Mouse (Mus musculus): ENCODE results near the gene Myo5a. TPM values are rescaled to one million over a fixed set of nuclear protein-coding genes. Genes with fewer than 3 reads are reported as not detected.
A peak's percentile ranks its signal among the peaks of the same experiment; 100 is the strongest.
"Not testable (repeated sequence)": the region's sequence is repeated elsewhere in the genome, so short reads cannot be mapped to it uniquely, and the experiment has no call there.

The Myo5a gene
- polyA plus RNA-seq, 1 experiment from 2014 or later: 13.1 TPM

DNA sequence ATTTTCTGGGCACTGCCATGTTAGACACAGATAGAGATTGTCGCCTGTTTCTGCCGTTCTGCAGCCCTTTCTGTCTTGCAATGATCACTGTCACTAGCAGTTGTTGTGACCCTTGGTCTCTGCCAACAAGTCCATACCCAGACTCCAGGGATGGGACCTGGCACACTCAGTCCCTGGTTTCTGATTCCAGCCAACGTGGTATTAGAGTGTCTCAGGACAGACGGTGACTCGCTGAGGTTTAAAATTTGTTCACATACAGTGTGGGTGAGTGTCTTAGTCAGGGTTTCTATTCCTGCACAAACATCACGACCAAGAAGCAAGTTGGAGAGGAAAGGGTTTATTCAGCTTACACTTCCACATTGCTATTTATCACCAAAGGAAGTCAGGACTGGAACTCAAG is 182.3 kb downstream of the Myo5a start:
- not testable (repeated sequence) for H3K4me2 ChIP-seq (ENCODE audit: low read length); H3K36me3 ChIP-seq (ENCODE audit: control insufficient read depth, insufficient read depth, low read length); DNase-seq (ENCODE audit: low spot score); ATAC-seq (replicated peaks; ENCODE audit: low FRiP score, low TSS enrichment, low read depth); H3K4me3 ChIP-seq (ENCODE audit: low read depth, low read length); H3K27me3 ChIP-seq (replicated peaks; ENCODE audit: control insufficient read depth, insufficient read depth, low read length); H3K9ac ChIP-seq (ENCODE audit: low read length); H3K27ac ChIP-seq (ENCODE audit: low read depth); H3K4me1 ChIP-seq (replicated peaks; ENCODE audit: control insufficient read depth, insufficient read depth, low read length); H3K9me3 ChIP-seq (ENCODE audit: control insufficient read depth, low read length)
- WGBS: 69% methylated on average over 6 of the region's 6 CpGs

DNA sequence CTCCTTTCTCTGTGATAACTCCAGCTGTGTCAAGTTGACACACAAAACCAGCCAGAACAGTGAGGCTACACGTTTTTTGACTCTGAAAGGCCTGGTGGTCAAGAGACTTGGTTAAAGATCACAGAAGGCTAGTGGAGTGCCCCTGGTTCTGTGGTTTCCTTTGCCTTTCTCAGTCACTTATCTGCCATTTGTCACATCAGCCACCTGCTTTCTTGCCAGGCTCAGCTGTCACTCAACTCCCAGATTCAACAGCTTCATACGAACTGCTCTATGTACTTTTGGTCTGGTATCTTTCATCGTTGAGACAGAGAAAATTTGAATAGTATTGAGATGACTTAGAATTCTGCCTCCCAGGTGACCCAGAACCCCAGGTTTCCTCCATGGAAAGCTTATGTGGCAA is 183.0 kb downstream of the Myo5a start:
- ATAC-seq (replicated peaks; ENCODE audit: low FRiP score, low TSS enrichment, low read depth) (no peak), DNase-seq (ENCODE audit: low spot score) (no peak)
- no peaks in the 10 kb centered on the region for H3K4me1 ChIP-seq (replicated peaks; ENCODE audit: control insufficient read depth, insufficient read depth, low read length)
- WGBS: 52% methylated on average over 3 of the region's 3 CpGs
- no peaks in the 10 kb centered on the region for H3K36me3 ChIP-seq (ENCODE audit: control insufficient read depth, insufficient read depth, low read length)
- no peak overlapping the region for H3K27ac ChIP-seq (ENCODE audit: low read depth)
- H3K4me2 ChIP-seq (ENCODE audit: low read length): no peak overlapping the region
- H3K27me3 ChIP-seq (replicated peaks; ENCODE audit: control insufficient read depth, insufficient read depth, low read length): no peaks in the 10 kb centered on the region
- no peak overlapping the region for H3K9ac ChIP-seq (ENCODE audit: low read length)
- no peak overlapping the region for H3K4me3 ChIP-seq (ENCODE audit: low read depth, low read length)
- no peaks in the 10 kb centered on the region for H3K9me3 ChIP-seq (ENCODE audit: control insufficient read depth, low read length)

DNA sequence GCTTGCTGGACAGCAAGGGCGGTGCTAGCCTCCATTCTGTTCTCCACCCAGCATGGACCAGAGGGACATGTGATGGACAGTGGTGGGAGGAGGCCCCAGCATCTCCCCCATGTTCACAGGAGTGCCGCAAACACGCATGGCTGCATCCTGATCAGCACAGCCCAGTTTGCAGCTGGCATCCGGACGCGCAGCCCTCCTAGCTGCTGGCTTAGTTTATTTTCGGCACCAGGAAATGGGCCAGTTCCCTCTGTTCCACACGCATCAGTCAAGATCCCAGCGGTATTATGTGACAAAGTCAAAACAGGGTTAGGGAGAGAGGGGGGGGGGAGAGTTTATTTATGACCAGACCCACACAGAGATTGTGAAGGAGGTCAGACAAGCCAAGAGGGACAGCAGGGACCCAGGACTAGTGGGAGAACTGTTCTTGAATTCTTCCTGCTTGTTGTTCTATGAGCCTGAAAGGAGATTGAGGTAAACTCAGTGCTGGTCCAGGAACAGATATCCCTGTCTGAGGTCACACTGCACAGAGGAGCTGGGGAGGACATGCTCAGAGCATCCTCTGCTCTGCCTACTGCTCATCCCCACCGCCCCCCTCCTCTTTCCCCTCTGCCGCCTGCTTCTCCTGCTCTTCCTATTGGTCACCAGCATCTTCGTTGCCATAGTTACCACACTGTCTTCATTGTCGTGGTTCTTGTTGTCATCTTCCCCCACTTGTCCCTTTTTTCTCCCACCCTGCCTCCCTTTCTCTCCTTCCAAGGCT is 183.6 kb downstream of the Myo5a start:
- DNase-seq (ENCODE audit: low spot score): no peak
- 58% methylated on average over 13 of the region's 13 CpGs for WGBS
- Histone ChIP-seq H3K4me2 (ENCODE audit: low read length) (no peak overlapping the region), H3K9ac (ENCODE audit: low read length) (no peak overlapping the region), H3K36me3 (ENCODE audit: control insufficient read depth, insufficient read depth, low read length) (no peaks in the 10 kb centered on the region), H3K4me3 (ENCODE audit: low read depth, low read length) (no peak overlapping the region), H3K9me3 (ENCODE audit: control insufficient read depth, low read length) (no peaks in the 10 kb centered on the region), H3K27ac (ENCODE audit: low read depth) (no peak overlapping the region), H3K27me3 (replicated peaks; ENCODE audit: control insufficient read depth, insufficient read depth, low read length) (no peaks in the 10 kb centered on the region), H3K4me1 (replicated peaks; ENCODE audit: control insufficient read depth, insufficient read depth, low read length) (no peaks in the 10 kb centered on the region)
- no peak for ATAC-seq (replicated peaks; ENCODE audit: low FRiP score, low TSS enrichment, low read depth)

DNA sequence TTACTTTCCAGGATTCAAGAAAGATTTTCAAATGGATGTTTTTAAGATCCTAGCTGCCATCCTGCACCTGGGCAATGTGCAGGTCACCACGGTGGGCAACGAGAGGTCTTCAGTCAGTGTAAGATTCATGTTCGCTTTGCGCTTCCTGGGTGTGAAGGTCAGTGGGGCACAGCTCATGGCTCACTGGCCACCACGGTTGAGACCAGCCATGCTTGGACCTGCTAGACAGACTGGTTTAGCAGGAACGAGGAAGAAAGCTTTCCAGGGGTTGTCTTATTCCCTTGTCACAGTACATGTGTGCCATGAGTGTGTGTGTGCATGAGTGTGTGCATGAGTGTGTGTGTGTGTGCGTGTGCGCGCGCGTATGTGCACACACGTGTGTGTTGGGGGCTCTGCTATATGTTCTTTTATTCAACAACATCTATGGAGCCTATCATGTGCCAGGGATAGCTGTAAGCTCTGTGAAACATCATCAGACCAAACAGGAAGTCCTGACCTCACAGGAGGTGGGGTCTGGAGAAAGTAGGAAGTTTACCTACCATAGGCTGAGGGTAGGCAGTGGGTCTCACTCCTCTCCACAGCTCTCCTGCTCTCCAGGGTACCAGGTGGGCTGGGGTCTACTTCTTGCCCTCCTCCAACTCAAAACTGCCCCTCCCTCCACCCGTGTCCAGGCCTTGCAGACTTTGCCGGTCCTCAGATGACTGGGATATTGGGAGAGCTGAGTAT is 185.2 kb downstream of the Myo5a start:
- no peak overlapping the region for H3K4me2 ChIP-seq (ENCODE audit: low read length)
- 0 out of 2 replicates have a peak, but pooled peaks cover 2% of the 10 kb centered on the region for H3K4me1 ChIP-seq (replicated peaks; ENCODE audit: control insufficient read depth, insufficient read depth, low read length)
- no peaks in the 10 kb centered on the region for H3K36me3 ChIP-seq (ENCODE audit: control insufficient read depth, insufficient read depth, low read length)
- no peak overlapping the region for H3K4me3 ChIP-seq (ENCODE audit: low read depth, low read length)
- no peak overlapping the region for H3K9ac ChIP-seq (ENCODE audit: low read length)
- no peaks in the 10 kb centered on the region for H3K27me3 ChIP-seq (replicated peaks; ENCODE audit: control insufficient read depth, insufficient read depth, low read length)
- H3K9me3 ChIP-seq (ENCODE audit: control insufficient read depth, low read length): no peaks in the 10 kb centered on the region
- WGBS: 85% methylated on average over 14 of the region's 14 CpGs
- no peak for DNase-seq (ENCODE audit: low spot score)
- ATAC-seq (replicated peaks; ENCODE audit: low FRiP score, low TSS enrichment, low read depth): no peak
- H3K27ac ChIP-seq (ENCODE audit: low read depth): no peak overlapping the region

- no peak overlapping the region for H3K4me3 ChIP-seq (ENCODE audit: low read depth, low read length)
- 60% methylated on average over 4 of the region's 4 CpGs for WGBS
- no peak for DNase-seq (ENCODE audit: low spot score)
- 0 out of 2 replicates have a peak, but pooled peaks have one; percentile 26 for ATAC-seq (replicated peaks; ENCODE audit: low FRiP score, low TSS enrichment, low read depth)
- H3K4me1 ChIP-seq (replicated peaks; ENCODE audit: control insufficient read depth, insufficient read depth, low read length): 0 out of 2 replicates have a peak, but pooled peaks cover 5% of the 10 kb centered on the region
- no peaks in the 10 kb centered on the region for H3K36me3 ChIP-seq (ENCODE audit: control insufficient read depth, insufficient read depth, low read length)
- H3K9me3 ChIP-seq (ENCODE audit: control insufficient read depth, low read length): no peaks in the 10 kb centered on the region
- H3K27ac ChIP-seq (ENCODE audit: low read depth): no peak overlapping the region
- no peaks in the 10 kb centered on the region for H3K27me3 ChIP-seq (replicated peaks; ENCODE audit: control insufficient read depth, insufficient read depth, low read length)
- no peak overlapping the region for H3K9ac ChIP-seq (ENCODE audit: low read length)
- no peak overlapping the region for H3K4me2 ChIP-seq (ENCODE audit: low read length)
Measured at GRCm38 (mm10) chr9:75258792-75259191, 188.0 kb downstream of the Myo5a start.

- no peak overlapping the region for H3K9ac ChIP-seq (ENCODE audit: low read length)
- ATAC-seq (replicated peaks; ENCODE audit: low FRiP score, low TSS enrichment, low read depth): no peak
- no peak for DNase-seq (ENCODE audit: low spot score)
- no peaks in the 10 kb centered on the region for H3K36me3 ChIP-seq (ENCODE audit: control insufficient read depth, insufficient read depth, low read length)
- no peak overlapping the region for H3K4me3 ChIP-seq (ENCODE audit: low read depth, low read length)
- WGBS: 83% methylated on average over 4 of the region's 4 CpGs
- H3K4me2 ChIP-seq (ENCODE audit: low read length): no peak overlapping the region
- H3K9me3 ChIP-seq (ENCODE audit: control insufficient read depth, low read length): no peaks in the 10 kb centered on the region
- no peaks in the 10 kb centered on the region for H3K27me3 ChIP-seq (replicated peaks; ENCODE audit: control insufficient read depth, insufficient read depth, low read length)
- H3K4me1 ChIP-seq (replicated peaks; ENCODE audit: control insufficient read depth, insufficient read depth, low read length): 0 out of 2 replicates have a peak, but pooled peaks cover 5% of the 10 kb centered on the region
- no peak overlapping the region for H3K27ac ChIP-seq (ENCODE audit: low read depth)
Measured at GRCm38 (mm10) chr9:75259656-75260055, 188.8 kb downstream of the Myo5a start.

- no peak overlapping the region for H3K9ac ChIP-seq (ENCODE audit: low read length)
- H3K4me1 ChIP-seq (replicated peaks; ENCODE audit: control insufficient read depth, insufficient read depth, low read length): 0 out of 2 replicates have a peak, but pooled peaks cover 5% of the 10 kb centered on the region
- no peaks in the 10 kb centered on the region for H3K36me3 ChIP-seq (ENCODE audit: control insufficient read depth, insufficient read depth, low read length)
- H3K27me3 ChIP-seq (replicated peaks; ENCODE audit: control insufficient read depth, insufficient read depth, low read length): no peaks in the 10 kb centered on the region
- DNase-seq (ENCODE audit: low spot score) (no peak), ATAC-seq (replicated peaks; ENCODE audit: low FRiP score, low TSS enrichment, low read depth) (no peak)
- H3K4me3 ChIP-seq (ENCODE audit: low read depth, low read length): no peak overlapping the region
- H3K9me3 ChIP-seq (ENCODE audit: control insufficient read depth, low read length): no peaks in the 10 kb centered on the region
- H3K4me2 ChIP-seq (ENCODE audit: low read length): no peak overlapping the region
- WGBS: 19% methylated on average over 8 of the region's 8 CpGs
- H3K27ac ChIP-seq (ENCODE audit: low read depth): no peak overlapping the region
Measured at GRCm38 (mm10) chr9:75261332-75261872, 190.6 kb downstream of the Myo5a start.

GRCm38 (mm10) chr9:75262235-75262826 is 191.5 kb downstream of the Myo5a start:
- Histone ChIP-seq H3K4me2 (ENCODE audit: low read length) (no peak overlapping the region), H3K4me1 (replicated peaks; ENCODE audit: control insufficient read depth, insufficient read depth, low read length) (0 out of 2 replicates have a peak, but pooled peaks cover 5% of the 10 kb centered on the region), H3K27me3 (replicated peaks; ENCODE audit: control insufficient read depth, insufficient read depth, low read length) (no peaks in the 10 kb centered on the region), H3K4me3 (ENCODE audit: low read depth, low read length) (no peak overlapping the region), H3K27ac (ENCODE audit: low read depth) (no peak overlapping the region), H3K36me3 (ENCODE audit: control insufficient read depth, insufficient read depth, low read length) (no peaks in the 10 kb centered on the region), H3K9me3 (ENCODE audit: control insufficient read depth, low read length) (no peaks in the 10 kb centered on the region), H3K9ac (ENCODE audit: low read length) (no peak overlapping the region)
- 67% methylated on average over 8 of the region's 8 CpGs for WGBS
- DNase-seq (ENCODE audit: low spot score) (no peak), ATAC-seq (replicated peaks; ENCODE audit: low FRiP score, low TSS enrichment, low read depth) (no peak)
